Mouse (Mus musculus) right cerebral cortex, postnatal 10 days (tissue): ENCODE results near the gene Tet2.
"Not testable (repeated sequence)": the region's sequence is repeated elsewhere in the genome, so short reads cannot be mapped to it uniquely, and the experiment has no call there.

Experiments
- DNase-seq, 2 experiments: peaks; one replicate each; pipeline ENCODE4 v3.0.0; 2021; ENCODE audit warnings: low spot score in 2 of 2

The Tet2 gene

GRCm38 (mm10) chr3:133544551-133545303 is at the start of gene Tet2:
Tet2 (minus strand) TSS chr3:133545139.
- DNase-seq = peak; percentile 74 to 78

GRCm38 (mm10) chr3:133592995-133593394 is 48.1 kb upstream of the Tet2 start:
- not testable (repeated sequence) for DNase-seq

GRCm38 (mm10) chr3:133590506-133591152 is 45.7 kb upstream of the Tet2 start:
- no peak for DNase-seq

GRCm38 (mm10) chr3:133585010-133585409 is 40.1 kb upstream of the Tet2 start:
- DNase-seq = no peak

GRCm38 (mm10) chr3:133583411-133584025 is 38.6 kb upstream of the Tet2 start:
- DNase-seq = no peak

GRCm38 (mm10) chr3:133582969-133583368 is 38.0 kb upstream of the Tet2 start:
- DNase-seq = no peak

- DNase-seq = no peak
Observed at GRCm38 (mm10) chr3:133582096-133582495, 37.2 kb upstream of the Tet2 start.

GRCm38 (mm10) chr3:133581541-133581940 is 36.6 kb upstream of the Tet2 start:
- DNase-seq = no peak

- no peak for DNase-seq
Observed at GRCm38 (mm10) chr3:133579671-133580070, 34.7 kb upstream of the Tet2 start.

- DNase-seq = no peak
Observed at GRCm38 (mm10) chr3:133579140-133579539, 34.2 kb upstream of the Tet2 start.

- no peak for DNase-seq
Observed at GRCm38 (mm10) chr3:133574969-133575368, 30.0 kb upstream of the Tet2 start.

- no peak for DNase-seq
Observed at GRCm38 (mm10) chr3:133571961-133572360, 27.0 kb upstream of the Tet2 start.

GRCm38 (mm10) chr3:133563503-133564205 is 18.7 kb upstream of the Tet2 start:
- no peak for DNase-seq

GRCm38 (mm10) chr3:133559413-133560114 is 14.6 kb upstream of the Tet2 start:
- no peak for DNase-seq

GRCm38 (mm10) chr3:133557602-133558001 is 12.7 kb upstream of the Tet2 start:
- DNase-seq = no peak

- no peak for DNase-seq
Observed at GRCm38 (mm10) chr3:133557154-133557553, 12.2 kb upstream of the Tet2 start.

GRCm38 (mm10) chr3:133555378-133555777 is 10.4 kb upstream of the Tet2 start:
- DNase-seq = no peak

- DNase-seq = no peak
Observed at GRCm38 (mm10) chr3:133554552-133555067, 9.7 kb upstream of the Tet2 start.

- no peak for DNase-seq
Observed at GRCm38 (mm10) chr3:133554092-133554491, 9.2 kb upstream of the Tet2 start.

GRCm38 (mm10) chr3:133551941-133552340 is 7.0 kb upstream of the Tet2 start:
- DNase-seq = no peak
